Mouse (Mus musculus) kidney, postnatal 0 days (tissue): Measurements from ENCODE around the gene Prnd. TPM values are rescaled to one million over a fixed set of nuclear protein-coding genes. Genes with fewer than 3 reads are reported as not detected.
A peak's percentile ranks its signal among the peaks of the same experiment; 100 is the strongest.

Experiments
- ATAC-seq: fragments of 200-750 bp; cut with Nextera tagmentation; replicated peaks from 2 replicates; pipeline ENCODE4 v1.8.0; 2017; ENCODE audit warnings: low read depth, moderate number of reproducible peaks, moderate TSS enrichment, moderate library complexity; ENCODE audit not compliant: low FRiP score
- DNase-seq: peaks from one replicate; pipeline ENCODE4 v3.0.0-alpha.2; 2016; ENCODE audit warnings: low spot score
- H3K27ac ChIP-seq: fragments of 300-500 bp; sonication (generic); 2 replicates; pipeline ENCODE4 v1.5.1; 2014; ENCODE audit warnings: mild to moderate bottlenecking
- H3K27me3 ChIP-seq: fragments of 300-500 bp; sonication (generic); 2 replicates; pipeline ENCODE4 v1.6.1; 2014; ENCODE audit warnings: low read length, mixed read lengths; ENCODE audit not compliant: insufficient read depth
- H3K36me3 ChIP-seq: fragments of 300-500 bp; sonication (generic); 2 replicates; pipeline ENCODE4 v1.6.1; 2014; ENCODE audit warnings: low read length, mixed read lengths; ENCODE audit not compliant: insufficient read depth
- H3K4me1 ChIP-seq: fragments of 300-500 bp; sonication (generic); replicated peaks from 2 replicates; pipeline ENCODE4 v1.6.1; 2014; ENCODE audit warnings: antibody characterized with exemption, low read length, mixed read lengths; ENCODE audit not compliant: insufficient read depth
- H3K4me2 ChIP-seq: fragments of 300-500 bp; sonication (generic); 2 replicates; pipeline ENCODE4 v1.6.1; 2014; ENCODE audit warnings: mild to moderate bottlenecking, low read length, moderate library complexity, mixed read lengths
- H3K4me3 ChIP-seq: fragments of 300-500 bp; sonication (generic); replicated peaks from 2 replicates; pipeline ENCODE4 v1.5.1; 2014; ENCODE audit warnings: low read depth, low read length
- H3K9ac ChIP-seq: fragments of 300-500 bp; sonication (generic); 2 replicates; pipeline ENCODE4 v1.6.1; 2014; ENCODE audit warnings: low read depth, low read length
- H3K9me3 ChIP-seq: fragments of 300-500 bp; sonication (generic); replicated peaks from 2 replicates; pipeline ENCODE4 v1.6.1; 2016; ENCODE audit warnings: low read length, inconsistent platforms, mixed read lengths
- CTCF ChIP-seq: IDR thresholded peaks from 2 replicates; pipeline ENCODE4 v1.5.1; 2016; ENCODE audit warnings: antibody characterized with exemption, low read depth, mild to moderate bottlenecking, moderate library complexity
- WGBS: fragments of 180-500 bp; shearing (Covaris S2); extraction: QIAGEN DNeasy Blood & Tissue Kit; methylation state at CpG from one replicate; pipeline ENCODE4 v1.1.7; 2014; 5-methylcytosine and 5-hydroxymethylcytosine counted together
- polyA plus RNA-seq: library from polyadenylated mRNA; unstranded; fragments of >200 nt; fragmentation: Nextera tagmentation; extraction: Ambion mirVana; gene quantifications from 2 replicates; pipeline ENCODE4 v1.2.1, GENCODE M21; 2015

Prnd gene
- polyA plus RNA-seq, 1 experiment from 2014 or later = 14.1 TPM

GRCm38 (mm10) chr2:131946351-131946750, 4.3 kb upstream of the Prnd start:
- H3K36me3 ChIP-seq = no peaks in the 10 kb centered on the region
- no peak overlapping the region for H3K4me3 ChIP-seq
- H3K4me1 ChIP-seq = no peaks in the 10 kb centered on the region
- no peak overlapping the region for H3K9ac ChIP-seq
- no peaks in the 10 kb centered on the region for H3K9me3 ChIP-seq
- no peak overlapping the region for H3K4me2 ChIP-seq
- TF ChIP-seq CTCF = no peak
- DNase-seq = no peak
- 83% methylated on average over 16 of the region's 16 CpGs for WGBS
- ATAC-seq = no peak
- no peak overlapping the region for H3K27ac ChIP-seq
- H3K27me3 ChIP-seq = no peaks in the 10 kb centered on the region

- WGBS = 81% methylated on average over 3 of the region's 3 CpGs
- Histone ChIP-seq H3K4me2 (no peak overlapping the region), H3K27me3 (no peaks in the 10 kb centered on the region; the same call in 1 of the 2 replicates), H3K36me3 (no peaks in the 10 kb centered on the region), H3K4me1 (peaks cover 6% of the 10 kb centered on the region), H3K4me3 (no peak overlapping the region), H3K27ac (no peak overlapping the region), H3K9me3 (no peaks in the 10 kb centered on the region), H3K9ac (no peak overlapping the region)
- no peak for TF ChIP-seq CTCF
- DNase-seq (no peak), ATAC-seq (no peak)
Observed at GRCm38 (mm10) chr2:131948156-131948555, 2.5 kb upstream of the Prnd start.

- TF ChIP-seq CTCF = no peak
- H3K4me2 ChIP-seq = no peak overlapping the region
- H3K9ac ChIP-seq = no peak overlapping the region
- no peaks in the 10 kb centered on the region; the same call in 1 of the 2 replicates for H3K27me3 ChIP-seq
- 76% methylated on average over 11 of the region's 11 CpGs for WGBS
- no peak overlapping the region for H3K4me3 ChIP-seq
- ATAC-seq (no peak), DNase-seq (no peak)
- no peaks in the 10 kb centered on the region for H3K9me3 ChIP-seq
- no peak overlapping the region for H3K27ac ChIP-seq
- H3K4me1 ChIP-seq = peaks cover 12% of the 10 kb centered on the region
- no peaks in the 10 kb centered on the region for H3K36me3 ChIP-seq
Observed at GRCm38 (mm10) chr2:131948916-131949639, 1.6 kb upstream of the Prnd start.

- Histone ChIP-seq H3K9me3 (no peaks in the 10 kb centered on the region), H3K4me3 (no peak overlapping the region), H3K9ac (no peak overlapping the region), H3K36me3 (no peaks in the 10 kb centered on the region), H3K27ac (no peak overlapping the region), H3K4me2 (no peak overlapping the region), H3K4me1 (peaks cover 15% of the 10 kb centered on the region), H3K27me3 (no peaks in the 10 kb centered on the region; the same call in 1 of the 2 replicates)
- ATAC-seq (no peak), DNase-seq (peak; percentile 74)
- peak; percentile 82 for TF ChIP-seq CTCF
- 50% methylated on average over 9 of the region's 9 CpGs for WGBS
Observed at GRCm38 (mm10) chr2:131949767-131950597, 679 bp upstream of the Prnd start.

- peak; percentile 28 for DNase-seq
- H3K4me3 ChIP-seq = no peak overlapping the region
Observed at GRCm38 (mm10) chr2:131952456-131952855, 1.8 kb downstream of the Prnd start.

GRCm38 (mm10) chr2:131952961-131953538, 2.4 kb downstream of the Prnd start:
- DNase-seq = peak; percentile 18
- H3K36me3 ChIP-seq = no peaks in the 10 kb centered on the region
- peak overlapping the region; percentile 53 for H3K4me2 ChIP-seq
- no peak for TF ChIP-seq CTCF
- no peaks in the 10 kb centered on the region for H3K9me3 ChIP-seq
- peaks cover 17% of the 10 kb centered on the region for H3K4me1 ChIP-seq
- peak; percentile 23; the same call in 1 of the 2 replicates for ATAC-seq
- no peak overlapping the region for H3K4me3 ChIP-seq
- no peak overlapping the region for H3K9ac ChIP-seq
- WGBS = 10% methylated on average over 29 of the region's 29 CpGs
- no peak overlapping the region for H3K27ac ChIP-seq
- H3K27me3 ChIP-seq = no peaks in the 10 kb centered on the region; the same call in 1 of the 2 replicates

More at GRCm38 (mm10) chr2:131952456-131952855, 1.8 kb downstream of the Prnd start:
- Histone ChIP-seq H3K4me1 (peaks cover 17% of the 10 kb centered on the region), H3K9me3 (no peaks in the 10 kb centered on the region), H3K9ac (no peak overlapping the region), H3K27me3 (no peaks in the 10 kb centered on the region; the same call in 1 of the 2 replicates), H3K4me2 (peak overlapping the region; percentile 53; the same call in 1 of the 2 replicates), H3K27ac (no peak overlapping the region), H3K36me3 (no peaks in the 10 kb centered on the region)
- no peak for TF ChIP-seq CTCF
- ATAC-seq = no peak
- 34% methylated on average over 2 of the region's 2 CpGs for WGBS
